ENCODE assay signal across 20 mouse cellular contexts in the genomic region with DNA sequence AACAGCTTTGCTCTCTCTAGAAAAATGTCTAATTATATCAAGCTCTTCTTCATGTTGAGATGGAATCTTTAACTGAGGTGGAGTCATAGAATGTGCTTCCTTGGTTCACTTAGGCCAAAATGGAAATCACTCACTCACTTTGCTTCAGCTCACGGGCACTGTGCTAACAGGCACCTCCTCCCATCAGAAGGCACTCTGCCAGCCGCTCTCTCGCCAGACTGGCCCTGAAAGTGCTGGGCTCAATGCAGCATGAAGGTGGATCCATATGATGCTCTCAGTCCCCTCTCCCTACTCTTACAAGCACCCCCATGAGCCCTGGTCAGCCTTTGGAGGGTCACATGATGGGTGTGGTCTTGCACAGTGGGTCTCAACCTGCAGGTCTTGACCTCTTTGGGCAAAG. TPM values are rescaled to one million over a fixed set of nuclear protein-coding genes. Genes with fewer than 3 reads are reported as not detected.
DNase-seq lines count a peak whose midpoint lies in the region; ATAC-seq and TF ChIP-seq lines count a peak whose summit lies in the region.
"Had no signal": no experiment of that assay in that cellular context is flagged by ENCODE, and none has a peak within 500 bp of the region (broad histone marks: within the 10 kb centered on the region; RNA-seq: fewer than 3 reads in every experiment).

No protein-coding gene starts in this region.

- no peak for TF ChIP-seq CTCF in lung, adult 2 months (IDR thresholded peaks at IDR 0.05; ENCODE audit: insufficient read depth, low read length)

- H3K27me3 ChIP-seq in forebrain, embryonic 14.5 days (replicated peaks; ENCODE audit: control insufficient read depth, insufficient read depth, low read length), result no peaks in the 10 kb centered on the region
- no peaks in the 10 kb centered on the region; the same call in none of the 2 replicates for H3K27me3 ChIP-seq in forebrain, embryonic 15.5 days
- peaks cover 4% of the 10 kb centered on the region; the same call in 1 of the 2 replicates for H3K27me3 ChIP-seq in heart, embryonic 11.5 days (ENCODE audit: control insufficient read depth, insufficient read depth, low read length)
- H3K27me3 ChIP-seq: hindbrain, embryonic 15.5 days had no signal

- no peak overlapping the region for H3K4me3 ChIP-seq in forebrain, embryonic 14.5 days (ENCODE audit: low read depth, low read length)
- H3K4me3 ChIP-seq in forebrain, embryonic 15.5 days, result no peak overlapping the region
- no peak overlapping the region for H3K4me3 ChIP-seq in lung, adult 2 months (replicated peaks; ENCODE audit: extremely low read depth, low read depth, low read length)
- H3K4me3 ChIP-seq in heart, embryonic 11.5 days (ENCODE audit: low read depth, low read length), result no peak overlapping the region
- H3K4me3 ChIP-seq: hindbrain, embryonic 15.5 days; midbrain, embryonic 12.5 days had no signal

- no peaks in the 10 kb centered on the region for H3K9me3 ChIP-seq in forebrain, embryonic 14.5 days (replicated peaks; ENCODE audit: control insufficient read depth, low read length)
- no peaks in the 10 kb centered on the region for H3K9me3 ChIP-seq in forebrain, embryonic 15.5 days
- H3K9me3 ChIP-seq in heart, embryonic 11.5 days (replicated peaks; ENCODE audit: control insufficient read depth, low read length), result no peaks in the 10 kb centered on the region
- H3K9me3 ChIP-seq: hindbrain, embryonic 15.5 days; midbrain, embryonic 12.5 days had no signal

- H3K36me3 ChIP-seq in forebrain, embryonic 14.5 days (ENCODE audit: control insufficient read depth, insufficient read depth, low read length), result no peaks in the 10 kb centered on the region
- no peaks in the 10 kb centered on the region for H3K36me3 ChIP-seq in forebrain, embryonic 15.5 days
- no peaks in the 10 kb centered on the region for H3K36me3 ChIP-seq in heart, embryonic 11.5 days (ENCODE audit: control insufficient read depth, insufficient read depth, low read length)
- H3K36me3 ChIP-seq: hindbrain, embryonic 15.5 days; midbrain, embryonic 12.5 days had no signal

- ATAC-seq in forebrain, embryonic 14.5 days, result no peak
- ATAC-seq in forebrain, embryonic 15.5 days (replicated peaks), result no peak
- ATAC-seq in heart, embryonic 11.5 days (replicated peaks; ENCODE audit: insufficient number of reproducible peaks, low FRiP score, low TSS enrichment), result no peak

- H3K4me1 ChIP-seq in forebrain, embryonic 14.5 days (ENCODE audit: control insufficient read depth, insufficient read depth, low read length), result no peaks in the 10 kb centered on the region
- peaks cover 7% of the 10 kb centered on the region; the same call in 1 of the 2 replicates for H3K4me1 ChIP-seq in forebrain, embryonic 15.5 days
- H3K4me1 ChIP-seq in lung, adult 2 months (ENCODE audit: control insufficient read depth, insufficient read depth, low read length), result peaks cover 18% of the 10 kb centered on the region
- H3K4me1 ChIP-seq in heart, embryonic 11.5 days (ENCODE audit: control insufficient read depth, insufficient read depth, low read length), result no peaks in the 10 kb centered on the region
- H3K4me1 ChIP-seq: midbrain, embryonic 12.5 days had no signal

- 57% methylated on average over 3 of the region's 3 CpGs for WGBS in forebrain, embryonic 14.5 days
- 44% methylated on average over 3 of the region's 3 CpGs for WGBS in forebrain, embryonic 15.5 days
- WGBS in lung, adult 2 months, result 51% methylated on average over 3 of the region's 3 CpGs
- WGBS in heart, embryonic 11.5 days (ENCODE audit: insufficient replicate concordance), result 65% methylated on average over 3 of the region's 3 CpGs

- no peak overlapping the region for H3K4me2 ChIP-seq in forebrain, embryonic 14.5 days (ENCODE audit: low read length)
- H3K4me2 ChIP-seq in forebrain, embryonic 15.5 days (replicated peaks), result no peak overlapping the region
- no peak overlapping the region for H3K4me2 ChIP-seq in heart, embryonic 11.5 days
- H3K4me2 ChIP-seq: hindbrain, embryonic 15.5 days; lung, embryonic 14.5 days; midbrain, embryonic 12.5 days had no signal

- no peak overlapping the region for H3K27ac ChIP-seq in forebrain, embryonic 14.5 days (ENCODE audit: low read depth, low read length)
- no peak overlapping the region for H3K27ac ChIP-seq in forebrain, embryonic 15.5 days (replicated peaks)
- no peak overlapping the region for H3K27ac ChIP-seq in heart, embryonic 11.5 days (ENCODE audit: low read depth, low read length)
- H3K27ac ChIP-seq: hindbrain, embryonic 15.5 days; kidney, postnatal 0 days; midbrain, embryonic 12.5 days had no signal

- H3K9ac ChIP-seq in forebrain, embryonic 14.5 days (ENCODE audit: low read length), result no peak overlapping the region
- no peak overlapping the region for H3K9ac ChIP-seq in forebrain, embryonic 15.5 days (replicated peaks)
- no peak overlapping the region for H3K9ac ChIP-seq in heart, embryonic 11.5 days (ENCODE audit: low read depth, low read length)
- H3K9ac ChIP-seq: hindbrain, embryonic 15.5 days; lung, embryonic 14.5 days; midbrain, embryonic 12.5 days had no signal

- no peak for TF ChIP-seq POLR2A in lung, adult 2 months (IDR thresholded peaks at IDR 0.05; ENCODE audit: borderline replicate concordance, extremely low read depth, low read depth, low read length)

- peak; percentile 28 for DNase-seq in forebrain, embryonic 14.5 days (ENCODE audit: low spot score)
- peak; percentile 56 to 59 for DNase-seq in lung, adult 18-20 months
- DNase-seq in lung, adult 2 months, result no peak
- DNase-seq in adrenal gland, adult 8-10 months, result peak; percentile 49
- peak; percentile 91 for DNase-seq in left cerebral cortex, postnatal 4 days
- DNase-seq in spleen, postnatal 4 days (ENCODE audit: low spot score in 2 of 2), result no peak
- DNase-seq: gastrocnemius, postnatal 14 days; lung, embryonic 14.5 days had no signal

- intact Hi-C loops in left cerebral cortex, postnatal 4 days (cut with DNase I), result no loop called here

RNA-seq across cellular contexts. Expression of gene Tex33, which starts 21.5 kb away (rescaled TPM):
- polyA plus RNA-seq in forebrain, embryonic 14.5 days (2014; fragmentation: Nextera tagmentation; extraction: Ambion mirVana), result not detected in 2 replicates
- not detected in 2 replicates for polyA plus RNA-seq in forebrain, embryonic 15.5 days (2015; fragmentation: Nextera tagmentation; extraction: Ambion mirVana)
- polyA plus RNA-seq in lung, adult 2 months (2012; rRNA removed), result not detected in 2 replicates
- total RNA-seq in adrenal gland, adult 8-10 months (2022), result under 1 TPM in 1 of 4 experiments, not detected in 3; 0.31 TPM
- not detected for total RNA-seq in left cerebral cortex, postnatal 4 days (2021)
- polyA plus RNA-seq in heart, embryonic 11.5 days (2014; fragmentation: Nextera tagmentation; extraction: Ambion mirVana), result not detected in 2 replicates
- total RNA-seq: gastrocnemius, postnatal 14 days; layer of hippocampus, postnatal 25 days had no signal
- polyA plus RNA-seq: embryonic facial prominence, embryonic 11.5 days; heart, embryonic 14.5 days; hindbrain, embryonic 15.5 days; kidney, postnatal 0 days; limb, embryonic 14.5 days; lung, embryonic 14.5 days; midbrain, embryonic 12.5 days; neural tube, embryonic 11.5 days; stomach, embryonic 14.5 days had no signal

RNA-seq across cellular contexts. Expression of gene Tst, which starts 31.5 kb away (rescaled TPM):
- 27.0 and 27.4 TPM in 2 replicates for polyA plus RNA-seq in forebrain, embryonic 14.5 days (2014; fragmentation: Nextera tagmentation; extraction: Ambion mirVana)
- 23.7 and 24.6 TPM in 2 replicates for polyA plus RNA-seq in forebrain, embryonic 15.5 days (2015; fragmentation: Nextera tagmentation; extraction: Ambion mirVana)
- 122 and 136 TPM in 2 replicates for polyA plus RNA-seq in lung, adult 2 months (2012; rRNA removed)
- total RNA-seq in adrenal gland, adult 8-10 months (2022), result 100 to 1,000 TPM; 288 to 361 (median 321) TPM
- 10 to 100 TPM; 29.2 to 30.4 TPM for total RNA-seq in left cerebral cortex, postnatal 4 days (2021)
- polyA plus RNA-seq in heart, embryonic 11.5 days (2014; fragmentation: Nextera tagmentation; extraction: Ambion mirVana), result 9.6 and 13.5 TPM in 2 replicates

RNA-seq across cellular contexts. Expression of gene Mpst, which starts 32.0 kb away (rescaled TPM):
- 5.9 and 6.1 TPM in 2 replicates for polyA plus RNA-seq in forebrain, embryonic 14.5 days (2014; fragmentation: Nextera tagmentation; extraction: Ambion mirVana)
- polyA plus RNA-seq in forebrain, embryonic 15.5 days (2015; fragmentation: Nextera tagmentation; extraction: Ambion mirVana), result 4.1 and 5.3 TPM in 2 replicates
- 136 and 145 TPM in 2 replicates for polyA plus RNA-seq in lung, adult 2 months (2012; rRNA removed)
- total RNA-seq in adrenal gland, adult 8-10 months (2022), result 10 to 100 TPM; 47.5 to 53.8 (median 49.3) TPM
- 10 to 100 TPM; 57.2 to 58.7 TPM for total RNA-seq in left cerebral cortex, postnatal 4 days (2021)
- 1.1 and 1.6 TPM in 2 replicates for polyA plus RNA-seq in heart, embryonic 11.5 days (2014; fragmentation: Nextera tagmentation; extraction: Ambion mirVana)

RNA-seq across cellular contexts. Expression of gene Csf2rb, which starts 48.7 kb away (rescaled TPM):
- 0.44 and 0.74 TPM in 2 replicates for polyA plus RNA-seq in forebrain, embryonic 14.5 days (2014; fragmentation: Nextera tagmentation; extraction: Ambion mirVana)
- 0.32 and 0.75 TPM in 2 replicates for polyA plus RNA-seq in forebrain, embryonic 15.5 days (2015; fragmentation: Nextera tagmentation; extraction: Ambion mirVana)
- 27.2 and 27.4 TPM in 2 replicates for polyA plus RNA-seq in lung, adult 2 months (2012; rRNA removed)
- total RNA-seq in adrenal gland, adult 8-10 months (2022), result 1 to 10 TPM; 4.6 to 7.9 (median 6.9) TPM
- 1 to 10 TPM; 1.3 to 2.4 TPM for total RNA-seq in left cerebral cortex, postnatal 4 days (2021)
- 6.5 and 6.6 TPM in 2 replicates for polyA plus RNA-seq in heart, embryonic 11.5 days (2014; fragmentation: Nextera tagmentation; extraction: Ambion mirVana)

RNA-seq across cellular contexts. Expression of gene Kctd17, which starts 54.2 kb away (rescaled TPM):
- 110 and 113 TPM in 2 replicates for polyA plus RNA-seq in forebrain, embryonic 14.5 days (2014; fragmentation: Nextera tagmentation; extraction: Ambion mirVana)
- polyA plus RNA-seq in forebrain, embryonic 15.5 days (2015; fragmentation: Nextera tagmentation; extraction: Ambion mirVana), result 123 and 132 TPM in 2 replicates
- polyA plus RNA-seq in lung, adult 2 months (2012; rRNA removed), result 114 and 128 TPM in 2 replicates
- total RNA-seq in adrenal gland, adult 8-10 months (2022), result 100 to 1,000 TPM in 2 of 4 experiments, 10 to 100 TPM in 2; 80.2 to 106 (median 96.4) TPM
- 100 to 1,000 TPM; 212 to 213 TPM for total RNA-seq in left cerebral cortex, postnatal 4 days (2021)
- 16.8 and 21.3 TPM in 2 replicates for polyA plus RNA-seq in heart, embryonic 11.5 days (2014; fragmentation: Nextera tagmentation; extraction: Ambion mirVana)
- total RNA-seq: MEL had no signal

Comparison
In these comparisons a context has a peak if more than half of its experiments do, and no peak if none do; other contexts are left out.
1. DNase-seq: peak in forebrain, embryonic 14.5 days (single experiment), lung, adult 18-20 months (2 of 2), adrenal gland, adult 8-10 months (single experiment) and left cerebral cortex, postnatal 4 days (single experiment); none in lung, adult 2 months (single experiment) and spleen, postnatal 4 days (0 of 2).
2. RNA of gene Mpst, which starts 32.0 kb away (polyA plus RNA-seq): 136 to 145 TPM in lung, adult 2 months; 5.9 to 6.1 TPM in forebrain, embryonic 14.5 days, 4.1 to 5.3 TPM in forebrain, embryonic 15.5 days and 1.1 to 1.6 TPM in heart, embryonic 11.5 days; every median in the first group is over 10 times any median in the second.